Mouse (Mus musculus): ENCODE measurements at regions not wholly inside any gene's neighbourhood (a gene's known extent, or its start where the extent isn't known, plus 50 kb on each side); places are given as distances from the start of the nearest gene placed in this dataset.

DNA sequence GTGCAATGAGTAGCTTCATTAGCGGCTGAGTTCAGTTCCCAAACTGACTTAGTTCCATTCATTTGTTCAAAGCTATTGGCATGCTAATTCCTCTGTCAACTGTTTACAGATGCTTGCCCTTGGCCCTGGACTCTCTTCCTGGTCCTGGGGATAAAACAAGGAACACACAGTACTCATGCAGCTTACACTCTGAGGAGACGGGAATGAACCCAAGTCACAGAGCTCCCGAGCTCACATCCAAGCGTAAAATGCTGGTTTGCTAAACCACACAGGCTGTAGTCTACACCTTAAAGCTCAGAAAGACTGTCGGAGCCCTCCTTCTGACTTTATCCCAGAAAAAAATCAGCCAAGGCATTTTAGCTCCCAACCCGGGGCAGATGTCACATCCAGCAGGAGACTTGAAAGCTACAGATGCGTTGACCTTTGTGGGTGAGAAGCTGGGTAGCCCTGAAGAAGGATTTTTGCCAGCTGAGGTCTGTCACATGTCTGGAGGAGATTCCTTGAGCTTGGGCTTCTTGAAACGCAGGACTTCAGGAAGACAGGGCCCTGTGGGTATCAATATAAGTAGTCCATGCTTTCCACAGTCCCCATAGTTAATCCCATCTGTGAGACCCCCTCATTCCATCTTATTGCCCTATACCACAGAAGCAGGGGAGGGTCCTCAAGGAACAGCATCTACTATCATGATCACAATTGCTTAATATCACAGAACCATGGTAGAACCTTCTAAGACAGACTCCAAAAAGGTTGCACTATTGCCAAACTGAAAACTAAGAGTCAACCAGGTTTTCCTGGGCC is 162.7 kb upstream of the Irf2bp2 start:
- TF ChIP-seq GATA1 (IDR thresholded peaks at IDR 0.05; ENCODE audit: low read length) = no peak

- TF ChIP-seq GATA1 (IDR thresholded peaks at IDR 0.05; ENCODE audit: low read length) = no peak
Observed at GRCm38 (mm10) chr8:126755669-126756068, 161.9 kb upstream of the Irf2bp2 start.

- no peak for TF ChIP-seq GATA1 (IDR thresholded peaks at IDR 0.05; ENCODE audit: low read length)
Observed at GRCm38 (mm10) chr8:126754361-126754809, 160.6 kb upstream of the Irf2bp2 start.

- no peak for TF ChIP-seq GATA1 (IDR thresholded peaks at IDR 0.05; ENCODE audit: low read length)
Observed at GRCm38 (mm10) chr8:126753059-126753855, 159.5 kb upstream of the Irf2bp2 start.

DNA sequence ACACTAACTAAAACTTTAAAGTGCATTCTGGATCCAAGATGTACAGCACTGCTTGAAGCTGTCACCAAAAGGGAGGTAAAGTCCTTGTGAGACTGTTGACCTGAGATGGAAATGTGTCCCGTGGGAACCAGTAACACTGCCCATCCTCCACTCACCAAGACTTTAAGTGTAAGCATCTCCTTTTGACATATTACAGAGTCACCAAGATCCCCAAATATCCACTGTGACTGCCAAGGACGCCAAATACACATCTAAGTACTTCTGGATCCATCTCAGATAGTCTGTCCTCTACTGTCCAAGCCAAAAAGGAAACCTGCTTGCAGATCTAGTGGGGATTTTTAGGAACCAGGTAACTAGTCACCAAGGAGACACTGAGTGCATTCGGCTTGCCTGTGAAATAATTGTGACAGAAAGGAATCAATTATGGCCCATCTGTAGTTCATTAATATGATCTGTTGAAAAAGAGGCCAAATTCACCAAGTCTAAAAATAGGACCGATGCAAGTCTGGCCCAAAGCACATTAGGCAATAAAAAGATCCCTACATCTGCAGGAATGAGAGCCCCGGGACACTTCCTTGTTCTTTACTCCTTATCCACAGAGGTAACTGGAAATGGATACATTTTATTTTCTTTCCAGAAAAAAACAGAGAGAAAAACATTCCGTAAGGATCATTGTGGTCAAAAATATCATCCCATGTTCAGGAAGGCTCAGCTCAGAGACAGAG is 157.8 kb upstream of the Irf2bp2 start:
- TF ChIP-seq GATA1 (IDR thresholded peaks at IDR 0.05; ENCODE audit: low read length) = no peak

GRCm38 (mm10) chr8:126745992-126746775 is 152.4 kb upstream of the Irf2bp2 start:
- TF ChIP-seq GATA1 (IDR thresholded peaks at IDR 0.05; ENCODE audit: low read length) = no peak

DNA sequence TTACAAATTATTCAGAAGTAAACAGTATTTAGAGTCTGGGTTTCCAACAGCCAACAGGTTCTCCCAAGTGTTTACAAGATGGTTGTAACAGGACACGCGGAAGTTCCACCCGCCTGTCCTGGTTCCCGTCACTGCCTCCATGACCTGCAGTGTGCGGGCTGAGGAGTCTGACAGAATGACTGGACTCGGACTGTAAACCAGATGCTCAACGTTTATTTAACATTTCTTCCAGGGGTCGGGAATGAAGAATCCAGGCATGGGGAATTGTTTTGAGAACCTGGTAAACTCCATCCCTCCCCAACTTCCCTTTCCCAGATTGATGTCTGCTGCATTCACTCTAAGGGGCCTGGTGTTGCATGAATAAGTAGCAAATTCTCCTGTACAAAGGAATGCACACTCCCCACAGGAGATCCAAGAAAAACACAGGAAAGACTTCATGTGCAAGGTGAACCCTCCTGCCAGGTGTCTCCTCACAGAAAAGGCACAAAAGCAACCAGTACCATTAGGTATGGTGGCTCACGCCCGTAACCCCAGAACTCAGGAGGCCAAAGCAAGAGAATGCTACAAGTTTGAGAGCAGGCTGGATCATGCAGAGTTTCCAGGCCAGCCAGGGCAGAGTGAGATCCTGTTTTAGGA is 151.1 kb upstream of the Irf2bp2 start:
- TF ChIP-seq GATA1 (IDR thresholded peaks at IDR 0.05; ENCODE audit: low read length) = no peak

- TF ChIP-seq GATA1 (IDR thresholded peaks at IDR 0.05; ENCODE audit: low read length) = no peak
Observed at GRCm38 (mm10) chr8:126743296-126743695, 149.5 kb upstream of the Irf2bp2 start.

GRCm38 (mm10) chr8:126742081-126742480 is 148.3 kb upstream of the Irf2bp2 start:
- no peak for TF ChIP-seq GATA1 (IDR thresholded peaks at IDR 0.05; ENCODE audit: low read length)

DNA sequence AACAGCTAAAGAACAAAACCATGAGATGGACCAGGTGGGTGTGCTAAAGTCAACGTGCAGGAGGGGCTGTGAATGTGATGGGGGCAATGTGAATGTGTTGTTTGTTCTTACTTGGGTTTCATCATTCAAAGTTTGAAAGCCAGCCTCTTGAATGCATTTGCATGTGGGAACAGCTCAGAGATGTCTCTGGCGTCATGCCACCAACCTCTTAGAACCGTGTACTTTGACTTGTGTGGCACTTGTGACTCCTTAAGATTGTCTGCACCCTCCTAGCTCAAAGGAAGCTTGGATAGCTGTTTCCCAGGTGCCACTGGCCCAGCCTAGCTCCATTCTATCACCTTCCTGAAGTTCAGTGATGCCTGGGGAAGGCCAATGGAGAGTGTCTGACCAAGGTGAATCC is 147.2 kb upstream of the Irf2bp2 start:
- TF ChIP-seq GATA1 (IDR thresholded peaks at IDR 0.05; ENCODE audit: low read length) = no peak

- no peak for TF ChIP-seq GATA1 (IDR thresholded peaks at IDR 0.05; ENCODE audit: low read length)
Observed at GRCm38 (mm10) chr8:126739768-126740167, 146.0 kb upstream of the Irf2bp2 start.

- no peak for TF ChIP-seq GATA1 (IDR thresholded peaks at IDR 0.05; ENCODE audit: low read length)
Observed at GRCm38 (mm10) chr8:126737032-126737431, 143.2 kb upstream of the Irf2bp2 start.

DNA sequence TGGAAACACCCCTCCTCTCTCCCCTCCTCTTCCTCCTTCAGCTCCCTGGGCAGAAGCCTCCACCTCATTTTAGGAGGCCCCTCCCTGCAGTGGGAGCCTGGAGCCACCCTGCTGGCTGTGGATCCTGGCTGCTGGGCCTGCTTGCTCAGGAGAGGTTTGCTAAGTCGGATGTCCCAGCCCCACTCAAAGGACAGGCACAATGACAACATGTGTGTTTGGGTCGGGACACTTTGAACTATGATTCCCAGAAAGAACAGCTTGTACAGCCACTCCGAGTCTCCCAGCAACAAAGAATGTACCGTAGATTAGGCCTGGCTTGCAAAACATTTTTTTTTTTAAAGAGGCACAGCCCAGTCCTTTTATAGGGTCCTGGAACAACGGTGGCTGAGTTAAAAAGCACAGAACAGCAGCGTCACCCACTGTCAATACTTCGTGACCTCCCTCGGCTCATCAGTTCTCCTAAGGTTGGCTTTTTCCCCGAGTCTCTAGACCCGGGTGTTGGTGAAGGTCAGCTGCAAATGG is 142.7 kb upstream of the Irf2bp2 start:
- no peak for TF ChIP-seq GATA1 (IDR thresholded peaks at IDR 0.05; ENCODE audit: low read length)

All from G1E-ER4 (cell line).